Mouse (Mus musculus): ENCODE results near the gene Myoz2.

Myoz2 gene

DNA sequence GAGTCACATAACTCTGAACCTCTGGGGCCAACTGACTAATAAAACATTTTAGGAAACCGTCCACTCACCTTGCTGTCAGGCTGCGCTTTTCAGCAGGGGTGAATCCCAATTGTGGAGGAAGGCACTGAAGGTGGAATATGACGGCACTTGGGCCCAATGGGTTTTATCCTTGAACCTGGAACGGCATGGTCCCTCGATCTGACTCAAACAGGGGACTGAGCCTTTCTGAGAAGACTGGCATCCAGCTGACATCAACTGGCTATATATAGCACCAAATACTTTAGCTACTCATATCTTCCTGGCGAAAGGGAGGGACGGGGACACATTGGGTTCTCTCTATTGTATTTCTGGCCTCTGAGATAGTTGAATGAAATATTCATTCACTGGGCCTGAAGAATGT is at the start of gene Myoz2:
TSS of gene Myoz2 (minus strand) at position 264 of the 400 bp plus-strand sequence.
- no peak for DNase-seq

DNA sequence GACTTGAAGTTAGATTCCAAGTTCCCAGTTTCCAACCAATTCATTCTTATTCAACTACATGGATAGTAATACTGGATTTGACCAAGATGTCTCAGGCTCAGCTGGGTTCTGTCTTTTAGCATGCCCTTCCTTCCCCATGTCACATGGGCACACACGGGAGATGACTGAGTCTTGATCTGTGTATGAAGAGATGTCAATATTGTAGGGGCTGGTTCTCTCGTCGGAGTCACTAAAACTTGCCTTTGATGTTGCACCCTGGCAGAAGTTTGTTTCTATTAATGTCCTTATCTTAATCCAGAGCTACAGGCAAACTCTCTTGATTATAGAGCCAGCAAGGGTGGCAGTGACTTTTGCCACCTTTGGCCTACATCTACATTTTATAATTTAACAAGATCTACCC is 46.9 kb upstream of the Myoz2 start:
- DNase-seq: no peak

DNA sequence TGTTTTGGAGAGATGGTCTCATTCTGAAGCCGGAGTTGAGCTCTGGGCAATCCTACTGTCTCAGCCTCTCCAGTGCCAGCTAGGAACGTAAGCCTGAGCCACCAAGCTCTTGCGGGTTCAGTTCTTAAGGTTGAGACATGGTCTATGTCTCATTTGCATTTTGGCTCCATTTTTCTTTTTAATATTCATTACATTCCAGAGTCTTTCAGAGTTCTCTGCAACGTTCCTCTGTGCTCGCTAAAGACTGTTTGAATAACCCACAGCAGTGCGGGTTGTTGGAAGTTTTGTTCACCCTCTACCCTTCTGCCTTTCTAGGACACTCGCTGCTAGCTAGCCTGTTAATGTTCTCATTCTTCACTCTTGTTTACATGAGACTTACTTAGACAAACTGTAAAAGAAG is 46.1 kb upstream of the Myoz2 start:
- no peak for DNase-seq

DNA sequence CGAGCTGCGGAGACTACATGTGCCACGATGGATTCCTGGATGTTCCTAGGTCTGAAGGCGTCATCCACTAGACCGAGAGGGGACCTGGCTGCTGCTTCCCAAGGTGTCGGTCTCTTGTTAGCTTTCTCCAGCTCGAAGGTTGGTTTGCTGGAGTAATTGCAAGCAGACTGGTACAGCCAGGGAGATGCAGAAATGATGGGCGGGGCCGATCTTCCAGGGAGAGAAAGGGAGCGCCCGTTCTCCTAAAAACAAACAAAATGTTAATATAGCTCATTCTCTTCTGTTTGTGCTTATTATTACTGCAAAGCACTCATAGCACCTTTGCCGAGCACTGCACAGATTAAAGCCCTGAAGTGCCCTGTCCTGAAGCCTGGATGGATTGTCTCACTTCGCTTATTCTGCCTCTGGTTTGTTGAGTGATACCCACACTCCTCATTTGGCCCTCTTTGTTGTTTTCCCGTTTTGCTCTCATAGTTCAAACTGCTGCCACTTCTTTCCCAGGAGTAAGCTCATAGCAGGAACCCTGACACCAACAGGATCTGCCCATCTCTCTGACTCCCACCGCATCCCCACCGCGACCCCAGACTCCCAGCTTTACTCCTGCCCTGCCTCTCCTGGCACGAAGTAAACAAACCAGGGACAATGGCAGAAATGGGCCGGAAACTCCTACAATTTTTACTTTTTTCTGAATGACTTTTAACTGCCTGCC is 45.4 kb upstream of the Myoz2 start:
- DNase-seq: no peak

DNA sequence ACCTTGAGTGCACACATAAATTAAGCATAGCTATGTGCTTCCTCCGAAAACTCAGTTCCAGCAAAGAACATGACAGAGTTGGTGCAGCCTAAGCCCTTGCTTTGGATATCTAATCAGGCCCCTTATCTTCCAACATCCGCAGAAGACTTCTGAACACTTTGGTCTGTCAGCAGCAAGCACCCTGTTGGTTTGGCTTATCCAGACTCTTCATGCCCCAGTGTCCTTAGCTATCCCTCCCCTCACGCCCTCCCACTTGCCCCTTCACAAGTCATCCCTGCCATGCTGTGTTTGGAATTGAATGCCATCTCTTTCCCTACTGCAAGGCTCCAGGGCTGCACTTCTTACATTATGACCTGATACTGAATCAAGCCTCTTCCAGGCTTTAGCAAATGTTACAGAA is 40.9 kb upstream of the Myoz2 start:
- no peak for DNase-seq

DNA sequence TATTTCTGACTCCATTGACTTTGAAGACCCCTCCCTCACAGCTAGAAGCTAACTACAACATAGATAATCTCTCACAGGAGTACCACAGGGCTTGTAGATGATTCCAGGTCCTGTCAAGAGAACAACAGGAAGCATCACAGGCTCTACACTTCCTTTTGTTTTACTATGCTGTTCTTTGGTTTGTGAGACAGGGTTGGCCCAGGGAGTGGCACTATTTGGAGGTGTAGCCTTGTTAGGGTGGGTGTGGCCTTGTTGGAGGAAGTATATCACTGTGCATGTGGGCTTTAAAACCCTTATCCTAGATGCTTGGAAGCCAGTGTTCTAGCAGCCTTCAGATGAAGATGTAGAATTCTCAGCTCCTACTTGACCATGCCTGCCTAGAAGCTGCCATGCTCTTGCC is 40.2 kb upstream of the Myoz2 start:
- no peak for DNase-seq

DNA sequence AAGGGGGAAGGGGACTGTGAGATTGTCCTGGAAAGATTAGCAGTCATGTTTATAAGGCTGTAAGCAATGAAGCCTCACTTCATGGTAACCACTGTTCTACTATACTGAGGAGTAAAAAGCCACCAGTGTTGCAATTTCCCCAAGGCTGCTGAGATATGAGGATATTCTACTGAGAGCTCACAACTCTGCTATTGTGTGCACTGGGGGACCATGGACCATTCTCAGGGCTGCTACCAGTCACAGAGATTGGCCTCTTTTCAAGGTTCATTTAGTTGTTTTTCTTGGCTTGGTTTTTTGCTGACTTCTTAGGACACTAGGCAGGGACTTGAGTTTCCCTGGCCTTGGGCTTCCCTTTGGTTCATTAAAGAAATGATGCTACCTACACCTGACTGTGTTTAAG is 38.5 kb upstream of the Myoz2 start:
- DNase-seq: no peak

DNA sequence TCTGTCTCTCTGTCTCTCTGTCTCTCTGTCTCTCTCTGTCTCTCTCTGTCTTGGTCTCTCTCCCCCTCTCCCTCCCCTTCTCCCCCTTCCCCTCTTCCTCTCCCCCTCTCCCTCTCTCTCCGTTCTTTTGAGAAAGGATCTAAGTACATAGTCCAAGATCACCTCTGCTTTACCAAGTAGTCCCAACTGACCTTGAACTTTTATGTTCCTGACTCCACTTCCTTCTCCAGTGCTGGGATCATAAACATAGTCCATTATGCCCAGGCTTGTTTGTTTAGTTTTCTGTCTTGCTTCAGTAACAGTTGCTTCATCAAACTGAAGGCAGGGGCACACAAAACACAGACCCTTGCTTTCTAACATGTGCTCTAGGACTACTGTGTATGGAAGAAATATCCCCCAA is 37.7 kb upstream of the Myoz2 start:
- no peak for DNase-seq

DNA sequence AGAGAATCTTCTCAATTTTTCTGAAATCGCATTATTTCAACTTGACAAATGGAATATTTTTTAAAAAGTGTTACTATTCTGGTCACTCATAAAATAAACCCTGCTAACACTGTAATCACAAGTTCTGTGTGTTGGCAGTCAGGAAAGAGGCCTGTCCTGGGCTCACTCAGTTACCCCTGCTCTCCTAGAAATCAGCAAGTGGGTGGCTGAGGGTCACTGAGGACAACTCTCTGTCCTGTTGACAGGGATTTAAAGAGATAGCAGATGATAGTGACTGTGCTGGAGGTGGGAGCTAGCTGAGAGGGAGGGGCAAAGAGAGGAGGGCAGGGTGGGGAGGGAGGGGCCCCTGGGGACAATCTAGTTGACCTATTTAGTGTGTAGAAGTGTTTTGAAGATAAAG is 36.2 kb upstream of the Myoz2 start:
- no peak for DNase-seq

DNA sequence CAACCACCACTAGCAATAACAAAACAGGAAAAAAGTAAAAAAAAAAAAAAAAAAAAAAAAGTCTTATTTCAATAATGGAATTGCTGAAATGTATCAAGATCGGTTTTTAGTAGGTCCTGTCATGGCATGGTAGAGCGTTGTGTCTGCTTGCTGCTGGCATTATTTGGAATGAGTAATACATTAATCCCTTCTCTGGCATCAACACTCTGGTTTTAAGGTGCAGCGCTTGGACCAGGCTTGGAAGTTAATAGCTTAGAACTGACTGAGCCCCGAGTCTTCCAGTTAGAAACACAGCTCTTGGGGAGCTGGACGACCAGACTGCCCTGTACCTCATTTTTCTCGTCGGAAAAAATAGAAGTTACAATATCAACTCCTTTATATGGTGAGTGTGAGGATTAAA is 32.0 kb upstream of the Myoz2 start:
- no peak for DNase-seq

DNA sequence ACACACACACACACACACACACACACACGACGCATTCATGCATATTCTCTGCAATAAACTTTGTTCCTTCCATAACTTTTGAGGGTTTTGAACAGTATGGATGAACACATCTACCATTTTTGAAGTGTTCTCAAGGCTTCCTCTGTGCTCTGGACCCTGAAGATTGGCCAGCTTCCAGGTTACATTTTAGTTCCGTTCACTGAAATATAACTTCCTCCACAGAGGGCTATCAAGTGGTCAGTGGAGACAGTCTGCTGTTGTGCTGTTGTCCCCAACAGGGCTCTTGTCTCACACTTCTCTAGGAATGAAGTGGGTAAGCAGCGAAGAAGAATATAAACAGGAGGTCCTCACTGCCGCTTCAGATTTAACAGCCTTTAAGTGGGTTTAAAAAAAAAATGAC is 30.7 kb upstream of the Myoz2 start:
- DNase-seq: no peak

DNA sequence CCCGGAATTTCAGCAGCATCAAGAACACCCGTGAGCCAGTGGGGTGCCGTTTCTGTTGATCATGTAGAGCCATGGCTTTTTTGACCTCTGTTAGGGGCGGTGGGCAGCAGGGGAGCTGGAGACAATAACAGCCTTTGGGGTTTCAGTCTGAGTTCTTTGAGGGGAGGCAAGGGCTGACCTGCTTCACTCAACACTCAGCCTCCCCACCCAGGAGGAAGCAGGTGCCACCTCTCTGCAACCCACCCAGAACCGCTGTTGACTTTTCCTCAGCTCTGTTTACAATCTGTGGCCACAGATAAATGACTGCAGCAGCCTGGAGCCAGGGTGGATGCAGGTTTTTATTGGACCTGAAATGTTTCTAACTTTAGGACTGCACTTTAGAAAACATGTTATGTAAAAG is 29.4 kb upstream of the Myoz2 start:
- DNase-seq: no peak

DNA sequence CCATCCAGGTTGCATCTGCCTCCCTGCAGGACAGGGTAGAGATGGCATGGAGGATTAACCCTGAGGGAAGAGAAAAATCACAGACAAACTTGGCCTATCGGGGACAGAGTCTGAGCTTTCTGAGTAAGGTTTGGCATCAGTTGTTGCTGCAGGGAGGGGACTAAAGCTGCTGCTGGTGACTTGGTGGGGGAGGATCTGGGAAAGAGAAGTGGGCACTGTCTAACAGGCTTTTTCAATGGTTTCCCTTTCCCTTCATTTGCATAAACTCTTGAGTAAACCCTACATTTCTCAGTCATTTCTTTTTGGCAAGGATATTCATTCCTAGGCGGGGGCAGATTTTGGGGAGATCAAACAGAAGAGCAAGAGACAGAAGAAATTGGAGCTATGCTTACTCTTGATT is 27.1 kb upstream of the Myoz2 start:
- no peak for DNase-seq

DNA sequence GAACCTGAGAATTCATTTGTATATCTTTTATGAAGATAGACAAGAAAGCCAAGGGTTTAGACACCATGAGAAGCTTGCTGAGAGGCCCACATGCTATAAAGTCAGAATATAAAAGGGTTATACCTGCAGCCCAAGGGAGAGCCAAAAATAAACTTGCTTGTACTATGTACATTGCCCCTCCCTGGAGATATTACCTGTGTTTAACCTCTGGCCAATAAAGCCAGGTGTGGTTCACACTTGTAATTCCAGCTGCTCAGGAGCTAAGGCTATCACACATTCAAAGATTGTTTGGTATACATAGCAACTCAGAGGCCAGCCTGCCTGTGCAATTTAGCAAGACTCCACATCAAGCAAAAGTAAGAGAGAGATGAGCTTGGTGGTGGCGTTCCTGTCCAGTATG is 24.0 kb upstream of the Myoz2 start:
- DNase-seq: no peak

DNA sequence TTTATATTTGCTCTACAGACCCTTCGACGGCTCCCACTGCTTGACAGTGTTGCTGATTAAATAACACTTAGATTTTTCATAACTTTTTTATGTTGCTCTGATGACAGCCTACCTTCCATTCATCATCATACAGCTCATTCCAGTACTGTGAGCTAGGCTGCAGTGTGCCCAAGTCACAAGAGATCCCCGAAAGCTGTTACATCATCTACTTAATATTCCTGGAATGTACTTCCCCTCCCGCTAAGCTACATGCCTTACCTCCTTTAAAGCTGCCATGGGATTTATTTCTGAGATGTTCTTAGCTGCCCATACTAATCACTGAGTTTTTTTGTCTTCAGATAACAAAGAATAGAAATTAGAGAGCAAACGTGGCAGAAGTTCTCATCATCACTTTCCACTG is 19.4 kb upstream of the Myoz2 start:
- DNase-seq: no peak

DNA sequence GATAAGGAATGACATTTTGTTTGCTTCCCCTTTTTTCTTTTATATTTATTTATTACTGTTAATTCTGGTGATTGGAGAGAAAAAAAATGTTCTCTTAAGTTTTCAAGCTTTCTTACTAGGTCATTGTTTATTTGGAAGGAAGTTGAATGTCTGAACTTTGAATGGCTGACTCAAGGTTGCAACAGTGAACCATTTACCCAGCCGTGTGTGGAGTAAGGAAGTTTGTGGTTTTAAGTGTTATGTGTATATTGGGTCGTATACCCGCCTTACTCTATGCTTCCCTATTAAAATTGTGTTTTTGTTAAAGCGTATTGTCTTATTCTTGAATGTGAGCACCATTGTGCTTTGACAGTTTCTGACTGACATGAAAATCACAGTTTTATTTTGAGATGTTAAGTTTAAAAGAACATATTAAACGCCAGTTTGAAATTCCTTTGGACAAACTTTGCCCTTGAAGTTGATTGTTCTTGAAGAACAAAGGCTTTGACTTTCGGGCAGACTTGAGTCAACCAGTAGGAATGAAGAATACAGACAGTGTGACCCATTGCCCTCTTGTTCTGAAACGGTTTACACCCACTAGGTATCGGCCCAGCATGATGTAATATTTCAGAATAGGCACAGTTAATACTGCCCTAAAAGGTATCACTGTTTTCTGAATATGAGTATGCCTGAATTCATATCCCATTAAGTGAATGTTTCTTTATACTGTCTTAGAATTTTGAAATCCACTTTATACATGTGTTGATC is 18.6 kb upstream of the Myoz2 start:
- DNase-seq: no peak

DNA sequence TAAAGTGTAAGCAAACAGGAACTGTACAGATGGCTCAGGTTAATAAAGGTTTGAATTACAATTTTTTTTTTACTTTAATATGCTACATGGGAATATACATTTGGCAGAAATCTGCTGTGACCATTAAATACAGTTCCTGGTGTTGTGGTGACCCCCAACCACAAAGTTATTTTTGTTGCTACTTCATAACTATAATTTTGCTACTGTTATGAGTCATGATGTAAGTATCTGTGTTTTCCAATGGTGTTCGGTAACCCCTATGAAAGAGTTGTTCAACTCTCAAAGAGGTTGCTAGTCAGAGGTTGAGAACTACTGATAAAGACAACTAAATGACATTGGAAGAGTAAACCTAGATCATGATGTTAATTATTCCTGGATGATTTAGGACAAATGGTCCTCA is 7.5 kb upstream of the Myoz2 start:
- no peak for DNase-seq

DNA sequence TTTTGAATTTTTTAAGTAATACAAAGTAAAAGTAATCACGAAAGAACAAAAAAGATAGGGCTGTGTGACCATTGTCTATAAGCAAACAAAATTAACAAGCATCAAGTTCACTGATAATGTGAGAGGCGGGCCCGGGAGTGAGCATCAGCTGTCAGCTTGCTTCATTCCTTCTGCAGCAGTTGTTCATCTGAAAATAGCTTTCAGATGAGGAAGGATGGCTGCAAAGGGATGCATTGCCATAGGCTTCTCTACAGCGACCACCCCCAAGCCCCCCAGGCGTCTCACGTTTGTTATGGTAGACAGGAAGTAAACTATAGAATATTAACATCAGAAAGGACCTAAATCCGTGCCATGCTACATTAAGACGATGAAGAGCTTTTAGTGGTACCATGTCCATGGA is 1.0 kb downstream of the Myoz2 start:
- no peak for DNase-seq

DNA sequence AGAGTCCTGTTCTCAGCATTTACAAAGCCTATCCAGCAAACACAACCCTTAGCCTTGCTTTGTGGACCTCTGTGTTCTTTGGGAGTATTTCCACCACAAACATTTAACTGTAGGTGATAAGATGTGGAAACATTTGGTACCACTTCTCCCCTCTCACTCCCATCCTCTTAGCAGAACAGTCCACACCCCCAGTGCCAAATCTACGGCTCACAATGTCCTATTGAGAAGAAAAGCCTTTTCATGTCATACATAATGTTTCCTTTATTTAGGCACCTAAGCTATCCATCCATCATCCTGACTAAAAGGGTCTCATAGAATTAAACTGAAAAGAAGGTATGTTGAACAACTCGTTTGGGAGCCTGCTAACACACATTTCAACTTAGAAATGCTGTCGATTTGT is 9.2 kb downstream of the Myoz2 start:
- no peak for DNase-seq

DNA sequence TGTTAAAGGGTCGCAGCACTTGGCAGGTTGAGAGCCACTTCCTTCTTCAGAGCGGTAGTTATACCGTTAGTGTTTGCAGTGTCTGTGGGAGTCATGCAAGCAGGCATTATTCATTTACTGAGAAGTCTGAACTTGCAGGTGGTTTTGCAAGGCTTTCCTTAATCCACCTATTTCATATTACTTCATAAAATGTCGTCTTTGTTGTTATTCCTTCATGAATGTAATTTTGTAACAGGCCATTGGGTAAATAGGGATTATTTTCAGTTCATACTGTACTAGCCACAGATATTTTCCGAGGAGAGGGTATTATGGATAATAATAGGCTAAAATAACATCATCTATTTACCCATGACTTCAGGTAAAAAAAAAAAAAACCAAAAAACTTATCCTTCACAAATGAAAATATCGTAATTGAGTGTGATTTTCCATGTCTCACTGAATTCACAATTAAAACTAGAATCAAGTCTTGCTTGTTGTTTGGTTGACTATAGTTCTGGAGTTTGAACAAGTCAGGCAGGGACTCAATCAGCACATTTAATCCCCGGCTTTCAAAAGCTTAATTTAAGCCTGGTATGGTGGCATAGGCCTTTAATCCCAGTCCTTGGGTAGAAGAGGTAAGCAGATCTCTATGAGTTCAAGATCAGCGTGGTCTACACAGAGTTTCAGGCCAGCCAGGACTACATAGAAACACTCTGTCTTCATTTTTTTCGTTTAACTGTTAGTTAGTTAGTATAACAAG is 10.2 kb downstream of the Myoz2 start:
- DNase-seq: no peak

DNA sequence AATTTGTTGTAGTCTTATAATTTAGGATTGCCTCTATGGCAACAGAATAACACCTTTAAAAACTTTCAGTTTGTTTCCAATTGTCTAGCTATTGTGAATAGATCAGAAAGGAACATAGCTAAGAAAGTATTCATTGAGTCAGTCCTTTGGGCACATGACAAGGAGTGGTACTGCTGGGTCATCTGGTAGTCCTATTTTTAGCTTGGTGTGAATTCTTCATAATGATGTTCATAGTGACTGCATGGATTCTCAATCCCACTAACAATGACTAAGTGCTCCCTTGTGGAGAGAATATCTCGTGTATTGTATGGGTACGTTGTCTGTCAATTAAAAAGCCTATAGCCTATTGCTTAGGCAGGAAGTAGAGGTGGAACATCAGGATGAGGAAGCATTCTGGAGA is 16.0 kb downstream of the Myoz2 start:
- no peak for DNase-seq

DNA sequence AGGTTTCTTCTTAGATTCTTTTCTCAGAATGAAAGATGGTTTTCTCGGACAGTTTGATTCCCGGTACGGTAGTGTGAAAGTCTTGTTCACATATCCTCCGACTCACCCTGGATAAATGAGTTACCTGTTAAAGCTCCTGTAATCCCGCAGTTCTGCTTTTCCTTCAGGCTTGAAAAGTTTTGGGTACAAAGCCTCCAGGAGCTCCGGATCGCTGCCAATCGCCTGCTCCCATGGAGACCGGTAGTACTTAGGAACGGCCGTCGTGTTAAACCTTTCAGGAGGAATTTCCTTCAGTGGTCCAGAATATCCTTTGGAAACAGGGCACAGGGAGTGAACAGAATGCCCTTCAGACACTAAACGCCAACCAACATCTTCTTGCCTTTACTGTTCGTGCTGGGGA is 21.3 kb downstream of the Myoz2 start:
- DNase-seq: no peak

DNA sequence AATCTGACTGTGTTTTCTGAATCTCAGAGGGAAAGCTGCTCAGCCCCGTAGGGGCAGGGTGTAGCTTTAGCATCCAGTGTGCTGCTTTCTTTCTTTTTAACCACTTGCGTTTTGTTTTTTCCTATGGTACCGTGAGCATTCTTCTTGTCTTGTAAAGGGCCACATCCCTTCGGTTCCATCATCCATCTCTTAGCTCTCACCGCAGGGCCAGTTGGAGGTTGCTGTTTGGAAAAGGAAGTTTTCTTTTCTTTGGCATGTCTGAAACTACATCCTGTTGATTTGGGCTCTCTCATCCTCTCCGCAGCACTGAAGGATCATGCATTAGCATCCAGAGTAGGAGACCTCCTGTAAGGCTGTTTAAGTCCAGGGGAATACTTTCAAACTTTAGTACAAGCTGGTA is 25.4 kb downstream of the Myoz2 start:
- no peak for DNase-seq

DNA sequence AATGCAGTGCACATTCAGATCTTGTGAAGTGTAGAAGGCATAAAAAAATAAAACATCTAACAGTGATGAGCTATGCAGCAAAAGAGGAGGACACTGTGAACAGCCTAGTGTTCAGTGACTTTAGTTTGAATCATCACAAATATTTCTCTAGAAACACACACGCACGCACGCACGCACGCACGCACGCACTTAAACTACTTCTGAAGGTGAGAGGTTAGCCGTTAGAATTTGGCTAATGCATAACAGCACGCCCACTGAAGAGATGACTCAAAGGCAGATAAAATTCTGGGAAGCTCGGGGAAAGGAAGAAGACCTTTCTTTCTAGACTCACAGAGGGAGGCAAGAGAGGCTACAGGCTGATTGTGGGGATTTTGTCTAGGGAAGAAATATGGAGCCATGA is 27.4 kb downstream of the Myoz2 start:
- no peak for DNase-seq

Measured in cerebellum, postnatal 36 days (tissue).